ENCODE assay signal across 10 mouse cellular contexts in genomic region chr4:133170056-133170524, GRCm38 (mm10). TPM values are rescaled to one million over a fixed set of nuclear protein-coding genes. Genes with fewer than 3 reads are reported as not detected.
DNase-seq lines count a peak whose midpoint lies in the region; ATAC-seq and TF ChIP-seq lines count a peak whose summit lies in the region.
"Had no signal": no experiment of that assay in that cellular context is flagged by ENCODE, and none has a peak within 500 bp of the region (broad histone marks: within the 10 kb centered on the region; RNA-seq: fewer than 3 reads in every experiment).

No protein-coding gene starts in this region.

- no peaks in the 10 kb centered on the region for H3K27me3 ChIP-seq in heart, embryonic 15.5 days
- no peaks in the 10 kb centered on the region for H3K27me3 ChIP-seq in CH12.LX (replicated peaks)
- no peaks in the 10 kb centered on the region for H3K27me3 ChIP-seq in intestine, embryonic 15.5 days (replicated peaks)
- H3K27me3 ChIP-seq in midbrain, embryonic 10.5 days (ENCODE audit: low read depth, poor library complexity, severe bottlenecking), result no peaks in the 10 kb centered on the region
- no peaks in the 10 kb centered on the region for H3K27me3 ChIP-seq in midbrain, embryonic 16.5 days (ENCODE audit: control insufficient read depth, insufficient read depth, low read depth, low read length)
- H3K27me3 ChIP-seq: hindbrain, embryonic 12.5 days; Patski had no signal

- TF ChIP-seq CTCF in CH12.LX (conservative IDR thresholded peaks at IDR 0.05 in 1 of 2, IDR thresholded peaks at IDR 0.05 in 1 of 2; ENCODE audit: low read depth in 2 of 2, low read length in 2 of 2), result no peak

- H3K9me3 ChIP-seq in heart, embryonic 15.5 days (replicated peaks), result no peaks in the 10 kb centered on the region
- H3K9me3 ChIP-seq in CH12.LX (replicated peaks; ENCODE audit: low read length), result no peaks in the 10 kb centered on the region
- H3K9me3 ChIP-seq in intestine, embryonic 15.5 days, result no peaks in the 10 kb centered on the region
- H3K9me3 ChIP-seq in midbrain, embryonic 10.5 days (replicated peaks), result no peaks in the 10 kb centered on the region
- H3K9me3 ChIP-seq in midbrain, embryonic 16.5 days (replicated peaks; ENCODE audit: control insufficient read depth, low read length, poor library complexity, severe bottlenecking), result no peaks in the 10 kb centered on the region
- H3K9me3 ChIP-seq: hindbrain, embryonic 12.5 days had no signal

- no peak for ATAC-seq in heart, embryonic 15.5 days (replicated peaks; ENCODE audit: insufficient number of reproducible peaks, insufficient read depth, low FRiP score, low read depth)
- no peak for ATAC-seq in intestine, embryonic 15.5 days
- ATAC-seq in monocyte, adult 5-6 weeks (replicated peaks; ENCODE audit: insufficient number of reproducible peaks, low FRiP score, low TSS enrichment, poor library complexity, severe bottlenecking), result peak; percentile 85
- ATAC-seq in midbrain, embryonic 16.5 days, result no peak
- ATAC-seq: Patski had no signal

- no peak for TF ChIP-seq RAD21 in CH12.LX (IDR thresholded peaks at IDR 0.05; ENCODE audit: low read depth, low read length)

- no peak for TF ChIP-seq POLR2A in CH12.LX (IDR thresholded peaks at IDR 0.05; ENCODE audit: low read depth, low read length)

- dilution Hi-C loops in CH12.LX (cut with MboI; ENCODE audit: extremely low pct_ligation_motif_present, extremely low pct_unique_long_range_greater_than_20kb, low sequenced_read_pairs), result no loop called here

- H3K4me1 ChIP-seq in heart, embryonic 15.5 days (replicated peaks), result peaks cover 65% of the 10 kb centered on the region
- H3K4me1 ChIP-seq in CH12.LX (ENCODE audit: control insufficient read depth in 1 of 2, insufficient read depth in 2 of 2), result peaks cover 16 to 75% of the 10 kb centered on the region in 2 experiments
- H3K4me1 ChIP-seq in intestine, embryonic 15.5 days (replicated peaks), result peaks cover 30% of the 10 kb centered on the region
- H3K4me1 ChIP-seq in midbrain, embryonic 10.5 days, result peaks cover under 1% of the 10 kb centered on the region
- peaks cover 3% of the 10 kb centered on the region; the same call in 1 of the 2 replicates for H3K4me1 ChIP-seq in midbrain, embryonic 16.5 days (ENCODE audit: control insufficient read depth, insufficient read depth, low read length)

- no peaks in the 10 kb centered on the region for H3K36me3 ChIP-seq in heart, embryonic 15.5 days
- peaks cover 3 to 32% of the 10 kb centered on the region in 2 experiments for H3K36me3 ChIP-seq in CH12.LX (replicated peaks in 1 of 2; ENCODE audit: control insufficient read depth in 1 of 2, insufficient read depth in 1 of 2, low read length in 1 of 2)
- H3K36me3 ChIP-seq in intestine, embryonic 15.5 days, result no peaks in the 10 kb centered on the region; the same call in 1 of the 2 replicates
- no peaks in the 10 kb centered on the region for H3K36me3 ChIP-seq in midbrain, embryonic 10.5 days
- no peaks in the 10 kb centered on the region for H3K36me3 ChIP-seq in midbrain, embryonic 16.5 days (ENCODE audit: control insufficient read depth, insufficient read depth, low read length)
- H3K36me3 ChIP-seq: hindbrain, embryonic 12.5 days had no signal

- H3K4me2 ChIP-seq in heart, embryonic 15.5 days, result 0 out of 2 replicates have a peak overlapping the region, but pooled peaks have one; percentile 6
- H3K4me2 ChIP-seq in CH12.LX (ENCODE audit: insufficient read depth, low read depth, poor library complexity, severe bottlenecking), result peak overlapping the region; percentile 95
- no peak overlapping the region for H3K4me2 ChIP-seq in intestine, embryonic 15.5 days (replicated peaks)
- H3K4me2 ChIP-seq in midbrain, embryonic 16.5 days (ENCODE audit: low read length), result no peak overlapping the region
- H3K4me2 ChIP-seq: hindbrain, embryonic 12.5 days had no signal

- WGBS in heart, embryonic 15.5 days, result 77% methylated on average over 3 of the region's 3 CpGs
- 65% methylated on average over 3 of the region's 3 CpGs for WGBS in intestine, embryonic 15.5 days
- 85% methylated on average over 3 of the region's 3 CpGs for WGBS in midbrain, embryonic 10.5 days
- 87% methylated on average over 3 of the region's 3 CpGs for WGBS in midbrain, embryonic 16.5 days

- peaks cover 44% of the 10 kb centered on the region for H3K79me2 ChIP-seq in CH12.LX (replicated peaks; ENCODE audit: control insufficient read depth, extremely low read depth, insufficient read depth, poor library complexity, severe bottlenecking)

- intact Hi-C loops in heart, postnatal 10 days (cut with DNase I), result loop anchor here (5.0 kb wide), 1 partner anchor 38 kb away; the partner anchor contains the start of gene Wasf2

- H3K4me3 ChIP-seq in heart, embryonic 15.5 days, result no peak overlapping the region
- peak overlapping the region in 1 of 3 experiments; percentile 26 for H3K4me3 ChIP-seq in CH12.LX (replicated peaks in 1 of 3; ENCODE audit: low read depth in 2 of 3, low read length in 2 of 3, poor library complexity in 1 of 3)
- no peak overlapping the region for H3K4me3 ChIP-seq in intestine, embryonic 15.5 days (replicated peaks)
- H3K4me3 ChIP-seq in midbrain, embryonic 10.5 days, result no peak overlapping the region
- H3K4me3 ChIP-seq in midbrain, embryonic 16.5 days (ENCODE audit: low read depth, low read length), result no peak overlapping the region
- H3K4me3 ChIP-seq: hindbrain, embryonic 12.5 days had no signal

- DNase-seq in heart, postnatal 10 days, result no peak
- DNase-seq in CH12.LX (ENCODE audit: extremely low read depth), result peak; percentile 77
- no peak for DNase-seq in ovary, adult 18-20 months (ENCODE audit: low spot score)
- DNase-seq in midbrain, embryonic 10.5 days (ENCODE audit: low spot score), result no peak

- in situ Hi-C loops in CH12.LX (cut with MboI; ENCODE audit: low pct_ligation_motif_present, low pct_unique_long_range_greater_than_20kb, low sequenced_read_pairs), result no loop called here

- no peak overlapping the region for H3K9ac ChIP-seq in heart, embryonic 15.5 days
- peak overlapping the region; percentile 52 for H3K9ac ChIP-seq in CH12.LX (ENCODE audit: insufficient read depth, low read depth)
- H3K9ac ChIP-seq in intestine, embryonic 15.5 days, result no peak overlapping the region
- no peak overlapping the region for H3K9ac ChIP-seq in midbrain, embryonic 16.5 days (ENCODE audit: low read depth, low read length)
- H3K9ac ChIP-seq: hindbrain, embryonic 12.5 days had no signal

- peak overlapping the region; percentile 67 for H3K27ac ChIP-seq in heart, embryonic 15.5 days
- H3K27ac ChIP-seq in CH12.LX (ENCODE audit: insufficient read depth, low read depth), result peak overlapping the region; percentile 96
- H3K27ac ChIP-seq in intestine, embryonic 15.5 days, result peak overlapping the region; percentile 46
- H3K27ac ChIP-seq in midbrain, embryonic 10.5 days (replicated peaks), result no peak overlapping the region
- H3K27ac ChIP-seq in midbrain, embryonic 16.5 days (ENCODE audit: low read length), result no peak overlapping the region
- H3K27ac ChIP-seq: hindbrain, embryonic 12.5 days had no signal

- peak; percentile 91 for TF ChIP-seq EP300 in CH12.LX (IDR thresholded peaks at IDR 0.05; ENCODE audit: low read length)

TF ChIP-seq in CH12.LX, 34 proteins besides CTCF, POLR2A, EP300 and RAD21 (continues in another document):
- TF ChIP-seq MXI1 (IDR thresholded peaks at IDR 0.05; ENCODE audit: low read depth, low read length) (peak; percentile 39; the same call in 1 of the 2 replicates), MAX (IDR thresholded peaks at IDR 0.05; ENCODE audit: low read length) (peak; percentile 76), IRF4 (IDR thresholded peaks at IDR 0.05; ENCODE audit: low read depth, low read length) (peak; percentile 92), ETS1 (conservative IDR thresholded peaks at IDR 0.05; ENCODE audit: low read depth, low read length) (peak; percentile 19; the same call in 1 of the 2 replicates), ZC3H11A (IDR thresholded peaks at IDR 0.05; ENCODE audit: low read depth, low read length) (no peak), MAFK (IDR thresholded peaks at IDR 0.05; ENCODE audit: insufficient replicate concordance, low read length) (0 out of 2 replicates have a peak, but pooled peaks have one; percentile 19), MYC (IDR thresholded peaks at IDR 0.05; ENCODE audit: low read depth, low read length) (peak; percentile 90)

RNA-seq across cellular contexts. Expression of gene Wasf2, which starts 39.8 kb away (rescaled TPM):
- polyA plus RNA-seq in heart, embryonic 15.5 days (2015; fragmentation: Nextera tagmentation; extraction: Ambion mirVana), result 67.3 and 72.8 TPM in 2 replicates
- total RNA-seq in heart, postnatal 10 days (2021), result 100 to 1,000 TPM; 134 to 164 TPM
- 18.7 and 21.7 TPM in 2 replicates for total RNA-seq in CH12.LX (2012; rRNA removed)
- total RNA-seq in CH12.LX (2014; rRNA removed), result 12.9 and 14.9 TPM in 2 replicates
- 53.1 and 59.5 TPM in 2 replicates for polyA plus RNA-seq in CH12.LX (2012; ENCODE audit: insufficient read length, low read depth)
- 92.5 and 115 TPM in 2 replicates for polyA plus RNA-seq in intestine, embryonic 15.5 days (2015; fragmentation: Nextera tagmentation; extraction: Ambion mirVana)
- 66.9 to 107 TPM (median 85.9 TPM) in 3 replicates for total RNA-seq in monocyte, adult 5-6 weeks (2017)
- 48.3 and 50.3 TPM in 2 replicates for polyA plus RNA-seq in midbrain, embryonic 10.5 days (2016; fragmentation: Nextera tagmentation; extraction: Ambion mirVana)
- 20.1 and 27.1 TPM in 2 replicates for polyA plus RNA-seq in midbrain, embryonic 16.5 days (2015; fragmentation: Nextera tagmentation; extraction: Ambion mirVana)

RNA-seq across cellular contexts. Expression of gene Cd164l2, which starts 41.8 kb away (rescaled TPM):
- polyA plus RNA-seq in heart, embryonic 15.5 days (2015; fragmentation: Nextera tagmentation; extraction: Ambion mirVana), result 0.28 and 1.7 TPM in 2 replicates
- total RNA-seq in heart, postnatal 10 days (2021), result not detected
- total RNA-seq in CH12.LX (2012; rRNA removed) (not detected in 2 replicates), CH12.LX (2014; rRNA removed) (not detected in 2 replicates)
- polyA plus RNA-seq in CH12.LX (2012; ENCODE audit: insufficient read length, low read depth), result not detected in 2 replicates
- 2.7 and 2.8 TPM in 2 replicates for polyA plus RNA-seq in intestine, embryonic 15.5 days (2015; fragmentation: Nextera tagmentation; extraction: Ambion mirVana)
- total RNA-seq in monocyte, adult 5-6 weeks (2017), result not detected in 3 replicates
- 0.99 and 1.7 TPM in 2 replicates for polyA plus RNA-seq in midbrain, embryonic 10.5 days (2016; fragmentation: Nextera tagmentation; extraction: Ambion mirVana)
- polyA plus RNA-seq in midbrain, embryonic 16.5 days (2015; fragmentation: Nextera tagmentation; extraction: Ambion mirVana), result 3.8 and 4.1 TPM in 2 replicates

RNA-seq across cellular contexts. Expression of gene Gpr3, which starts 42.2 kb away (rescaled TPM):
- 0.05 and 0.34 TPM in 2 replicates for polyA plus RNA-seq in heart, embryonic 15.5 days (2015; fragmentation: Nextera tagmentation; extraction: Ambion mirVana)
- under 1 TPM in 1 of 2 experiments, not detected in 1; 0.12 TPM for total RNA-seq in heart, postnatal 10 days (2021)
- total RNA-seq in CH12.LX (2012; rRNA removed) (0.13 and 0.17 TPM in 2 replicates), CH12.LX (2014; rRNA removed) (not detected in 2 replicates)
- 0.11 TPM in 1 of 2 replicates, not detected in the other for polyA plus RNA-seq in CH12.LX (2012; ENCODE audit: insufficient read length, low read depth)
- 0.06 and 0.14 TPM in 2 replicates for polyA plus RNA-seq in intestine, embryonic 15.5 days (2015; fragmentation: Nextera tagmentation; extraction: Ambion mirVana)
- total RNA-seq in monocyte, adult 5-6 weeks (2017), result not detected in 3 replicates
- 0.17 and 0.35 TPM in 2 replicates for polyA plus RNA-seq in midbrain, embryonic 10.5 days (2016; fragmentation: Nextera tagmentation; extraction: Ambion mirVana)
- polyA plus RNA-seq in midbrain, embryonic 16.5 days (2015; fragmentation: Nextera tagmentation; extraction: Ambion mirVana), result 1.5 and 2.0 TPM in 2 replicates

Comparison
In these comparisons a context has a peak if more than half of its experiments do, and no peak if none do; other contexts are left out.
1. H3K27ac ChIP-seq: peak in heart, embryonic 15.5 days (single experiment), CH12.LX (single experiment) and intestine, embryonic 15.5 days (single experiment); none in midbrain, embryonic 10.5 days (single experiment) and midbrain, embryonic 16.5 days (single experiment).
2. H3K4me2 ChIP-seq: peak in heart, embryonic 15.5 days (single experiment) and CH12.LX (single experiment); none in intestine, embryonic 15.5 days (single experiment) and midbrain, embryonic 16.5 days (single experiment).